Mouse (Mus musculus) CH12.LX (cell line): ENCODE measurements around the gene Inpp5d.

ENCODE experiments used
- NELFE ChIP-seq: IDR thresholded peaks from 2 replicates; pipeline ENCODE4 v1.6.1; 2011; ENCODE audit warnings: low read depth, low read length, improper control_type of control experiment
- POLR2A ChIP-seq: IDR thresholded peaks from 2 replicates; pipeline ENCODE4 v1.6.1; 2011; ENCODE audit warnings: low read depth, mild to moderate bottlenecking, improper control_type of control experiment, low read length
- SMC3 ChIP-seq: IDR thresholded peaks from 2 replicates; pipeline ENCODE4 v1.6.1; 2011; ENCODE audit warnings: low read depth, low read length, improper control_type of control experiment

DNA sequence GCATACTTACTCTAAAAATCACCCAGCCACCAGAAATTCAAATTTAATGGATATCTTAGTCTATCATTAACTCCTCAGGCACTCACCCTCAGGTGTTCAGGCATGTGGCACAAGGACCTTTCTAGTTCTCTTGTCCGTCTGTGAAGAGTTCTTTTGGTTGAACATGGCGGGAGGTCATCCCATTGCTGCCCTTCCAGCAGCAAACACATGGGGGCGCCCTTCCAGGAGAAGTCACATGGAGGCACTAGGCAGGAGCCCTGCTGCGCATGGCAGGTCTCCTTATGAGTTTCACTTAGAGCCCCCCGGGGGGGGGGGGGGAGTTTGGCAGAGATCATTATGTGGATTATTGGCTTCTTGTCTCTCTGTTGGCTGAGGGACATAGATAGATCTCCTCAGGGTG lies 76.2 kb downstream of the Inpp5d start:
- TF ChIP-seq SMC3 (peak; percentile 23; the same call in 1 of the 2 replicates), NELFE (no peak), POLR2A (no peak)
